Mouse (Mus musculus) liver, postnatal 0 days (tissue): ENCODE results near the gene Anxa9. TPM values are rescaled to one million over a fixed set of nuclear protein-coding genes. Genes with fewer than 3 reads are reported as not detected.

ENCODE experiments used
- ATAC-seq: fragments of 200-750 bp; cut with Nextera tagmentation; 2 replicates; pipeline ENCODE4 v1.8.0; 2017; ENCODE audit warnings: mild to moderate bottlenecking, moderate library complexity
- DNase-seq: peaks from one replicate; pipeline ENCODE4 v3.0.0-alpha.2; 2016
- H3K27ac ChIP-seq: fragments of 300-500 bp; sonication (generic); 2 replicates; pipeline ENCODE4 v1.5.1; 2014; ENCODE audit warnings: antibody characterized with exemption, moderate library complexity, mild to moderate bottlenecking, low read depth
- H3K27me3 ChIP-seq: fragments of 300-500 bp; sonication (generic); 2 replicates; pipeline ENCODE4 v1.6.1; 2014; ENCODE audit warnings: low read length, control low read depth, mixed read lengths; ENCODE audit not compliant: insufficient read depth
- H3K36me3 ChIP-seq: fragments of 300-500 bp; sonication (generic); replicated peaks from 2 replicates; pipeline ENCODE4 v1.6.1; 2014; ENCODE audit warnings: mild to moderate bottlenecking, control low read depth, low read length, moderate library complexity, mixed read lengths; ENCODE audit not compliant: insufficient read depth
- H3K4me1 ChIP-seq: fragments of 300-500 bp; sonication (generic); 2 replicates; pipeline ENCODE4 v1.6.1; 2014; ENCODE audit warnings: antibody characterized with exemption, mild to moderate bottlenecking, control low read depth; ENCODE audit not compliant: insufficient read depth
- H3K4me2 ChIP-seq: fragments of 300-500 bp; sonication (generic); 2 replicates; pipeline ENCODE4 v1.6.1; 2014; ENCODE audit warnings: low read depth, mild to moderate bottlenecking, low read length, moderate library complexity, mixed read lengths
- H3K4me3 ChIP-seq: fragments of 300-500 bp; sonication (generic); 2 replicates; pipeline ENCODE4 v1.5.1; 2014; ENCODE audit warnings: low read depth, low read length
- H3K9ac ChIP-seq: fragments of 300-500 bp; sonication (generic); replicated peaks from 2 replicates; pipeline ENCODE4 v1.6.1; 2014; ENCODE audit warnings: mild to moderate bottlenecking, moderate library complexity
- H3K9me3 ChIP-seq: fragments of 300-500 bp; sonication (generic); 2 replicates; pipeline ENCODE4 v1.6.1; 2016; ENCODE audit warnings: mild to moderate bottlenecking, control low read depth, low read length, mixed read lengths
- CTCF ChIP-seq: sonication (generic); IDR thresholded peaks from 2 replicates; pipeline ENCODE4 v1.5.1; 2016; ENCODE audit warnings: antibody characterized with exemption, low read depth
- EP300 ChIP-seq: IDR thresholded peaks from 2 replicates; pipeline ENCODE4 v1.6.1; 2016; ENCODE audit warnings: antibody characterized with exemption, low read depth, mild to moderate bottlenecking
- WGBS: fragments of 180-500 bp; shearing (Covaris S2); extraction: QIAGEN DNeasy Blood & Tissue Kit; methylation state at CpG from one replicate; pipeline ENCODE4 v1.1.7; 2014; ENCODE audit not compliant: insufficient replicate concordance; 5-methylcytosine and 5-hydroxymethylcytosine counted together
- polyA plus RNA-seq: library from polyadenylated mRNA; unstranded; fragments of >200 nt; fragmentation: Nextera tagmentation; extraction: Ambion mirVana; gene quantifications from 2 replicates; pipeline ENCODE4 v1.2.1, GENCODE M21; 2015

Anxa9 gene
- polyA plus RNA-seq, 1 experiment from 2014 or later = 1.2 TPM

DNA sequence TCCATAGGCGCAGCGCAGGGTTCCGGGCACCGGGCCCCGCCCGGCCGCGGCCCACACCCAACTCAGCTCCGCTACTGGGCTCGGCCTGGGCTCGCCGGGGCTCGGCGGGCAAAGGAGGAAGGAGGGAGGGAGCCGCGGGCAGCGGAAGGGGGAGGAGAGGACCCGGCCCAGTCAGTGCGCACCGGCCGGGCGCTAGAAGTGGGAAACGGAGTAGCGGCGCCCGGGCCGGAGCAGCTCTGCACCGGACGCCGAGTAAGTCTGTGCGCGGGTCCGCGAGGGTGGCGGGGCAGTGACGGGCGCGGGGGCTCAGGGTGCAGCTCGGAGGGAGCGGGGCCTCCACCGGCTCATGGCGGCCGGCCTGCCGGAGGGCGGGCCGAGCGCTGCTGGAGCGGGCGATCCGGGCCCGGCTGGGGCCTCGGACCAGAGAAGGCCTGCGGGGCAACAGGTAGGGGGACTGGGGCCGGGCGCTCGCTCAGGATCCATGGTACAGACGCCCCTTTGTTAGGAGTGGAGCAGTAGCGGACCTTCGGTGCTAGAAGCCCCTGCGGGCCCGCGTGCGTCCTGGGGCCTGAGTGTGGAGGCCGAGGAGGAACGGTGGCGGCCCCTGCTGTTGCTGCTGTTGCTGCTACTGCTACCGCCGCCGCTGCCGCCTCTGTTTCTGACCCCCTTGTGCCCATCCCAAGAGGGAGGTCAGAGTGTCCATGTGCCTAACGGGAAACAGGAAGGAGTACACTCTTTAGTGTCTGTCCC is 8.3 kb upstream of the Anxa9 start:
- Histone ChIP-seq H3K4me1 (peaks cover 54% of the 10 kb centered on the region), H3K4me3 (peak overlapping the region; percentile 78), H3K4me2 (peak overlapping the region; percentile 87), H3K27me3 (no peaks in the 10 kb centered on the region), H3K9me3 (no peaks in the 10 kb centered on the region), H3K9ac (peak overlapping the region; percentile 94), H3K27ac (peak overlapping the region; percentile 96), H3K36me3 (peaks cover 3% of the 10 kb centered on the region)
- TF ChIP-seq EP300 = no peak
- peak; percentile 69 for TF ChIP-seq CTCF
- under 1% methylated on average over 67 of the region's 71 CpGs for WGBS
- ATAC-seq (peak; percentile 86), DNase-seq (peak; percentile 95)

DNA sequence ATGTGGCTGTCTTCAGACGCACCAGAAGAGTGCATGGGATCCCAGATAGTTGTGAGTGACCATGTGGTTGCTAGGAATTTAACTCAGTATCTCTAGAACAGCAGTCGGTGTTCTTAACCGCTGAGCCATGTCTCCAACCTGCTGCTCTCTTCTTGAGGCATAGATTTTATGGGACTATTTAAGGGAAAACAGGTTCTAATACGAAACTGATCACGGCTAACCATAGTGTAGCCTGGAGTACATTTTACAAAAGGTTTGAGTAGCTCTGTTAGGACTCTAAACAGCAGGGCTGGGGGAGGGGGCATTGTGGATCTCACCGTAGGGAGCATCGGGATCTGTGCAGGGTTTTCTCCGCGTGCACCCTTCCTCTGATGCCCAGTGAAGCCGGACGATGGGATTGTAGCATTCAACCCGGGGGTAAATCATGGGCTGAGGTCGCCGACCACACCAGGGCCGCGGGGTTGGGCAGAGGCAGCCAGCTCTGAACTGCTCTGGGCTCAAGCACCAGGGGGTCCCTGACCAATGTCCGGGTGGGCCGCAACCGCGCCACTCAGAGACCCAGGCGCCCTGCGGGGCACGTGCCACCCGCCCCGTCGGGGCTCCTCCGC is 7.6 kb upstream of the Anxa9 start, which contains the start of gene Cers2:
TSS of gene Cers2 (plus strand) at position 306 of the 608 bp plus-strand sequence.
- Histone ChIP-seq H3K36me3 (no peaks in the 10 kb centered on the region), H3K27ac (peak within 1 kb of the TSS; percentile 96), H3K27me3 (no peaks in the 10 kb centered on the region), H3K4me2 (peak within 1 kb of the TSS; percentile 87), H3K9me3 (no peaks in the 10 kb centered on the region), H3K9ac (peak within 1 kb of the TSS; percentile 94), H3K4me3 (peak within 1 kb of the TSS; percentile 78), H3K4me1 (peaks cover 54% of the 10 kb centered on the region)
- no peak for DNase-seq
- TF ChIP-seq CTCF = no peak
- TF ChIP-seq EP300 = no peak
- no peak for ATAC-seq
- 4% methylated on average over 27 of the region's 27 CpGs for WGBS

DNA sequence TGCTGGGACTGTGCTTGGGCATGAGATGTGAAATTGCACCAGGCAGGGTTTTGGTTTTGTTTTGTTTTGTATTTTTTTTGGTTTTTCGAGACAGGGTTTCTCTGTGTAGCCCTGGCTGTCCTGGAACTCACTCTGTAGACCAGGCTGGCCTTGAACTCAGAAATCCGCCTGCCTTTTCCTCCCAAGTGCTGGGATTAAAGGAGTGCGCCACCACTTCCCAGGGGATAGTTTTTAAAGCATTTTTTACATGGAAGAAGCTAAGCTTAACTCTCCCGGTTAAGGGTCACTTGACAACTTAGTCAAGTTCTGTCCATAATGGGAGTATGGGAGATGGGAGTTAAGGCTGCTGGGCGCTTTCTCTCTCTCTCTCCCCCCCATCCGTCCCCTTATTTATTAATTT is 7.1 kb upstream of the Anxa9 start:
- TF ChIP-seq CTCF (no peak), EP300 (no peak)
- Histone ChIP-seq H3K27ac (peak overlapping the region; percentile 96), H3K4me2 (peak overlapping the region; percentile 87)

DNA sequence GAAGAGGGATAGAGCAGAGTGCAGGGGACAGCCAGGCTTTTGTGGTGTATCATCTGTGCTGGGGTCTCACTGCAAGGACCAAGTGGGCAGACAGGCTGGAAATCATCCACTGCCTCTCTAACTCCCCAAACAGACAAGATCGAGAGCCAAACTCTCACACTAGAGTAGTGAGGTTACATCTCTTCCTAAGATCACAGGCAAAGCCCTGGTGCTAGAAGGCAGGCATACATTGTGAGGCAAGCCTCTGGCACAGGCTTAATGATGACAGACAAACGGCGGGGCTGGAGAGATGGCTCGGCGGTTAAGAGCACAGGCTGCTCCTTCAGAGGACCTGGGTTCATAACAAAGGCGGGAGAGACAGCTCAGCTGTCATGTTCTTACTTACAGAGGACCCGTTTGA is 6.5 kb upstream of the Anxa9 start:
- Histone ChIP-seq H3K9ac (peak overlapping the region; percentile 94), H3K9me3 (no peaks in the 10 kb centered on the region), H3K36me3 (no peaks in the 10 kb centered on the region), H3K4me1 (peaks cover 46% of the 10 kb centered on the region), H3K4me2 (peak overlapping the region; percentile 87), H3K27ac (peak overlapping the region; percentile 96), H3K27me3 (no peaks in the 10 kb centered on the region), H3K4me3 (peak overlapping the region; percentile 78; the same call in 1 of the 2 replicates)
- no peak for ATAC-seq
- 32% methylated on average over 7 of the region's 7 CpGs for WGBS
- DNase-seq = no peak
- TF ChIP-seq EP300 = no peak
- no peak for TF ChIP-seq CTCF

More for the DNA sequence above, 7.1 kb upstream of the Anxa9 start:
- 52% methylated on average over 6 of the region's 6 CpGs for WGBS
- Histone ChIP-seq H3K36me3 (no peaks in the 10 kb centered on the region), H3K27me3 (no peaks in the 10 kb centered on the region), H3K4me1 (peaks cover 50% of the 10 kb centered on the region), H3K9ac (peak overlapping the region; percentile 94), H3K4me3 (peak overlapping the region; percentile 78), H3K9me3 (no peaks in the 10 kb centered on the region)
- DNase-seq = no peak
- ATAC-seq = no peak

DNA sequence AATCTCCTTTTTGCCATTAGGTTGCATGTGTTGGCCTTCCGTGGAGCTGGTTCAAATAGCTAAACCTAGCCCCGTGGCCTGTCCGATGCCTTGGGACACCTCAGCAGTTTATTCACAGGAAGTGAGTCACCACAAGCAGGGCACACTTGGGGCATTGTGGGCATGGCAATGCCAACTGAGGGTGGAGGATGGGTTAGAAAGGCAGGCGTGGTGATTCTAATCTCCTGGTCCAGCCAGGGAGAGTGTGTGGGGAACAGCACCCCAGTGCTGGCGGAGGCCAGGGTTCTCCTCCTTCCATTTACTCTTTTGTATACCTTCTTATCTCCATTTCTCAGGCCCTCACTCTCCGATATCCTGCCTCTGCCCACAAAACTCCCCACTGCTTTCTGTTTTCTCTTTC is 5.6 kb upstream of the Anxa9 start:
- H3K9me3 ChIP-seq = no peaks in the 10 kb centered on the region
- no peaks in the 10 kb centered on the region for H3K27me3 ChIP-seq
- no peaks in the 10 kb centered on the region for H3K36me3 ChIP-seq
- 44% methylated on average over 6 of the region's 6 CpGs for WGBS
- DNase-seq (peak; percentile 49), ATAC-seq (peak; percentile 8; the same call in 1 of the 2 replicates)
- peak overlapping the region; percentile 78; the same call in 1 of the 2 replicates for H3K4me3 ChIP-seq
- peak overlapping the region; percentile 87 for H3K4me2 ChIP-seq
- peak overlapping the region; percentile 94 for H3K9ac ChIP-seq
- TF ChIP-seq CTCF (no peak), EP300 (peak; percentile 50)
- H3K27ac ChIP-seq = peak overlapping the region; percentile 96
- H3K4me1 ChIP-seq = peaks cover 38% of the 10 kb centered on the region
